Mouse (Mus musculus): ENCODE data around the gene Hrct1. TPM values are rescaled to one million over a fixed set of nuclear protein-coding genes. Genes with fewer than 3 reads are reported as not detected.

The Hrct1 gene
- polyA plus RNA-seq, 1 experiment from 2014 or later: 0.53 TPM

GRCm38 (mm10) chr4:43763410-43763809, 36.4 kb downstream of the Hrct1 start:
- Histone ChIP-seq H3K4me3 (no peak overlapping the region), H3K36me3 (no peaks in the 10 kb centered on the region), H3K27ac (no peak overlapping the region), H3K4me1 (0 out of 2 replicates have a peak, but pooled peaks cover 9% of the 10 kb centered on the region), H3K9me3 (no peaks in the 10 kb centered on the region), H3K27me3 (ENCODE audit: insufficient read depth, poor library complexity, severe bottlenecking) (no peaks in the 10 kb centered on the region)
- no peak for DNase-seq (ENCODE audit: low spot score)
- 24% methylated on average over 7 of the region's 7 CpGs for WGBS

GRCm38 (mm10) chr4:43768341-43768740, 41.4 kb downstream of the Hrct1 start:
- H3K9me3 ChIP-seq: no peaks in the 10 kb centered on the region
- H3K4me1 ChIP-seq: peaks cover 10% of the 10 kb centered on the region; the same call in 1 of the 2 replicates
- H3K36me3 ChIP-seq: no peaks in the 10 kb centered on the region
- no peak for DNase-seq (ENCODE audit: low spot score)
- H3K4me3 ChIP-seq: no peak overlapping the region
- no peak overlapping the region for H3K27ac ChIP-seq
- 73% methylated on average over 5 of the region's 5 CpGs for WGBS
- no peaks in the 10 kb centered on the region; the same call in 1 of the 2 replicates for H3K27me3 ChIP-seq (ENCODE audit: insufficient read depth, poor library complexity, severe bottlenecking)

GRCm38 (mm10) chr4:43769374-43769773, 42.4 kb downstream of the Hrct1 start:
- no peaks in the 10 kb centered on the region for H3K9me3 ChIP-seq
- peaks cover 10% of the 10 kb centered on the region; the same call in 1 of the 2 replicates for H3K4me1 ChIP-seq
- H3K4me3 ChIP-seq: no peak overlapping the region
- no peaks in the 10 kb centered on the region for H3K36me3 ChIP-seq
- DNase-seq (ENCODE audit: low spot score): no peak
- WGBS: 93% methylated on average over 2 of the region's 2 CpGs
- no peak overlapping the region for H3K27ac ChIP-seq
- H3K27me3 ChIP-seq (ENCODE audit: insufficient read depth, poor library complexity, severe bottlenecking): peaks cover 9% of the 10 kb centered on the region; the same call in 1 of the 2 replicates

GRCm38 (mm10) chr4:43770909-43771308, 43.9 kb downstream of the Hrct1 start, which contains the start of gene Olfr159:
TSS of gene Olfr159 (minus strand) at chr4:43771009.
- 79% methylated on average over 6 of the region's 6 CpGs for WGBS
- Histone ChIP-seq H3K4me3 (no peak within 1 kb of the TSS), H3K36me3 (no peaks in the 10 kb centered on the region)

GRCm38 (mm10) chr4:43771626-43772025, 44.6 kb downstream of the Hrct1 start:
- no peaks in the 10 kb centered on the region for H3K9me3 ChIP-seq
- no peak overlapping the region for H3K27ac ChIP-seq
- WGBS: 47% methylated on average over 6 of the region's 6 CpGs
- peaks cover 10% of the 10 kb centered on the region; the same call in 1 of the 2 replicates for H3K4me1 ChIP-seq
- H3K4me3 ChIP-seq: no peak overlapping the region
- H3K27me3 ChIP-seq (ENCODE audit: insufficient read depth, poor library complexity, severe bottlenecking): peaks cover 10% of the 10 kb centered on the region; the same call in 1 of the 2 replicates
- no peak for DNase-seq (ENCODE audit: low spot score)
- H3K36me3 ChIP-seq: no peaks in the 10 kb centered on the region

More at GRCm38 (mm10) chr4:43770909-43771308, 43.9 kb downstream of the Hrct1 start, which contains the start of gene Olfr159:
- Histone ChIP-seq H3K27me3 (ENCODE audit: insufficient read depth, poor library complexity, severe bottlenecking) (peaks cover 10% of the 10 kb centered on the region; the same call in 1 of the 2 replicates), H3K4me1 (peaks cover 10% of the 10 kb centered on the region; the same call in 1 of the 2 replicates), H3K27ac (no peak within 1 kb of the TSS), H3K9me3 (no peaks in the 10 kb centered on the region)
- no peak for DNase-seq (ENCODE audit: low spot score)

GRCm38 (mm10) chr4:43772304-43772703, 45.3 kb downstream of the Hrct1 start:
- peaks cover 10% of the 10 kb centered on the region; the same call in 1 of the 2 replicates for H3K4me1 ChIP-seq
- peaks cover 10% of the 10 kb centered on the region; the same call in 1 of the 2 replicates for H3K27me3 ChIP-seq (ENCODE audit: insufficient read depth, poor library complexity, severe bottlenecking)
- 21% methylated on average over 2 of the region's 2 CpGs for WGBS
- no peaks in the 10 kb centered on the region for H3K36me3 ChIP-seq
- no peak overlapping the region for H3K27ac ChIP-seq
- H3K4me3 ChIP-seq: no peak overlapping the region
- H3K9me3 ChIP-seq: no peaks in the 10 kb centered on the region
- DNase-seq (ENCODE audit: low spot score): no peak

Other genes starting within 250 kb of the Hrct1 start
- gene Sit1, start 243.5 kb upstream of the Hrct1 start, polyA plus RNA-seq (2016; fragmentation: Nextera tagmentation; extraction: Ambion mirVana): not detected in 2 replicates
- gene Ccdc107, start 234.3 kb upstream of the Hrct1 start, polyA plus RNA-seq (2016; fragmentation: Nextera tagmentation; extraction: Ambion mirVana): 67.2 and 71.7 TPM in 2 replicates
- gene Arhgef39, start 227.5 kb upstream of the Hrct1 start, polyA plus RNA-seq (2016; fragmentation: Nextera tagmentation; extraction: Ambion mirVana): 39.9 and 40.1 TPM in 2 replicates
- 1.4 and 1.7 TPM in 2 replicates for gene Car9, start 220.2 kb upstream of the Hrct1 start, polyA plus RNA-seq (2016; fragmentation: Nextera tagmentation; extraction: Ambion mirVana)
- gene Tpm2, start 203.4 kb upstream of the Hrct1 start, polyA plus RNA-seq (2016; fragmentation: Nextera tagmentation; extraction: Ambion mirVana): 135 and 142 TPM in 2 replicates
- 63.8 and 68.8 TPM in 2 replicates for gene Creb3, start 164.9 kb upstream of the Hrct1 start, polyA plus RNA-seq (2016; fragmentation: Nextera tagmentation; extraction: Ambion mirVana)
- 82.7 and 99.6 TPM in 2 replicates for gene Tln1, start 164.5 kb upstream of the Hrct1 start, polyA plus RNA-seq (2016; fragmentation: Nextera tagmentation; extraction: Ambion mirVana)
- 20.9 and 29.7 TPM in 2 replicates for gene Rgp1, start 148.5 kb upstream of the Hrct1 start, polyA plus RNA-seq (2016; fragmentation: Nextera tagmentation; extraction: Ambion mirVana)
- gene Gba2, start 148.3 kb upstream of the Hrct1 start, polyA plus RNA-seq (2016; fragmentation: Nextera tagmentation; extraction: Ambion mirVana): 22.8 and 27.6 TPM in 2 replicates
- 1.6 and 1.8 TPM in 2 replicates for gene Msmp, start 142.7 kb upstream of the Hrct1 start, polyA plus RNA-seq (2016; fragmentation: Nextera tagmentation; extraction: Ambion mirVana)
- 5.5 and 5.6 TPM in 2 replicates for gene Npr2, start 95.3 kb upstream of the Hrct1 start, polyA plus RNA-seq (2016; fragmentation: Nextera tagmentation; extraction: Ambion mirVana)
- 0.63 and 2.0 TPM in 2 replicates for gene Spag8, start 73.6 kb upstream of the Hrct1 start, polyA plus RNA-seq (2016; fragmentation: Nextera tagmentation; extraction: Ambion mirVana)
- gene Hint2, start 70.7 kb upstream of the Hrct1 start, polyA plus RNA-seq (2016; fragmentation: Nextera tagmentation; extraction: Ambion mirVana): 101 and 117 TPM in 2 replicates
- gene Tmem8b, start 58.2 kb upstream of the Hrct1 start, polyA plus RNA-seq (2016; fragmentation: Nextera tagmentation; extraction: Ambion mirVana): 2.7 and 3.3 TPM in 2 replicates
- gene Fam221b, start 58.0 kb upstream of the Hrct1 start, polyA plus RNA-seq (2016; fragmentation: Nextera tagmentation; extraction: Ambion mirVana): 1.7 and 1.9 TPM in 2 replicates
- not detected in 2 replicates for gene Olfr70, start 26.4 kb upstream of the Hrct1 start, polyA plus RNA-seq (2016; fragmentation: Nextera tagmentation; extraction: Ambion mirVana)
- gene Olfr71, start 16.9 kb upstream of the Hrct1 start, polyA plus RNA-seq (2016; fragmentation: Nextera tagmentation; extraction: Ambion mirVana): not detected in 2 replicates
- gene Spaar, start 2.8 kb downstream of the Hrct1 start, polyA plus RNA-seq (2016; fragmentation: Nextera tagmentation; extraction: Ambion mirVana): 0.16 and 0.23 TPM in 2 replicates
- not detected in 2 replicates for gene Olfr159, start 43.8 kb downstream of the Hrct1 start, polyA plus RNA-seq (2016; fragmentation: Nextera tagmentation; extraction: Ambion mirVana)
- not detected in 2 replicates for gene Olfr156, start 96.7 kb downstream of the Hrct1 start, polyA plus RNA-seq (2016; fragmentation: Nextera tagmentation; extraction: Ambion mirVana)
- gene Olfr157, start 113.0 kb downstream of the Hrct1 start, polyA plus RNA-seq (2016; fragmentation: Nextera tagmentation; extraction: Ambion mirVana): 0.10 TPM in 1 of 2 replicates, not detected in the other
- not detected in 2 replicates for gene Olfr155, start 124.4 kb downstream of the Hrct1 start, polyA plus RNA-seq (2016; fragmentation: Nextera tagmentation; extraction: Ambion mirVana)
- gene Reck, start 148.3 kb downstream of the Hrct1 start, polyA plus RNA-seq (2016; fragmentation: Nextera tagmentation; extraction: Ambion mirVana): 11.0 and 17.4 TPM in 2 replicates
- 114 and 119 TPM in 2 replicates for gene Glipr2, start 230.2 kb downstream of the Hrct1 start, polyA plus RNA-seq (2016; fragmentation: Nextera tagmentation; extraction: Ambion mirVana)